Mouse (Mus musculus) ES-Bruce4 (cell line): ENCODE results near the gene Fgfr2. TPM values are rescaled to one million over a fixed set of nuclear protein-coding genes. Genes with fewer than 3 reads are reported as not detected.

Experiments used
- H3K27ac ChIP-seq: 2 replicates; pipeline ENCODE4 v1.5.1; 2012; ENCODE audit warnings: low read length, inconsistent platforms; ENCODE audit not compliant: insufficient read depth
- H3K27me3 ChIP-seq: 2 replicates; pipeline ENCODE4 v1.6.1; 2012; ENCODE audit warnings: mild to moderate bottlenecking, low read length, inconsistent platforms; ENCODE audit not compliant: control insufficient read depth, poor library complexity, insufficient read depth, severe bottlenecking
- H3K36me3 ChIP-seq: 2 replicates; pipeline ENCODE4 v1.6.1; 2012; ENCODE audit warnings: inconsistent platforms, mild to moderate bottlenecking, low read length, moderate library complexity; ENCODE audit not compliant: control insufficient read depth, poor library complexity, insufficient read depth, severe bottlenecking
- H3K4me1 ChIP-seq: one replicate; pipeline ENCODE4 v1.8.1; 2011; ENCODE audit warnings: low read length; ENCODE audit not compliant: control insufficient read depth, insufficient read depth
- H3K4me3 ChIP-seq: 2 replicates; pipeline ENCODE4 v1.5.1; 2011; ENCODE audit warnings: low read depth, mild to moderate bottlenecking, low read length
- H3K9ac ChIP-seq: 2 replicates; pipeline ENCODE4 v1.6.1; 2012; ENCODE audit warnings: low read depth, mild to moderate bottlenecking, inconsistent platforms; ENCODE audit not compliant: poor library complexity, severe bottlenecking
- H3K9me3 ChIP-seq: replicated peaks from 2 replicates; pipeline ENCODE4 v1.6.1; 2012; ENCODE audit warnings: mild to moderate bottlenecking, low read length, inconsistent platforms; ENCODE audit not compliant: control insufficient read depth, poor library complexity, insufficient read depth, severe bottlenecking
- CTCF ChIP-seq: IDR thresholded peaks from one replicate; pipeline ENCODE4 v1.8.1; 2011; ENCODE audit warnings: low read depth, low read length
- EP300 ChIP-seq: IDR thresholded peaks from 2 replicates; pipeline ENCODE4 v1.6.1; 2011; ENCODE audit warnings: low read depth, low read length; ENCODE audit not compliant: insufficient read depth
- POLR2A ChIP-seq: IDR thresholded peaks from one replicate; pipeline ENCODE4 v1.8.1; 2011; ENCODE audit warnings: low read length; ENCODE audit not compliant: insufficient read depth
- polyA plus RNA-seq: library from polyadenylated mRNA; stranded (reverse); fragments of >200 nt; gene quantifications from 2 replicates; pipeline ENCODE4 v1.2.4, GENCODE M21; 2011; ENCODE audit warnings: low read depth; ENCODE audit not compliant: missing spikeins, insufficient read depth, insufficient read length

Gene Fgfr2
- polyA plus RNA-seq, 1 experiment, result 34.8 TPM

DNA sequence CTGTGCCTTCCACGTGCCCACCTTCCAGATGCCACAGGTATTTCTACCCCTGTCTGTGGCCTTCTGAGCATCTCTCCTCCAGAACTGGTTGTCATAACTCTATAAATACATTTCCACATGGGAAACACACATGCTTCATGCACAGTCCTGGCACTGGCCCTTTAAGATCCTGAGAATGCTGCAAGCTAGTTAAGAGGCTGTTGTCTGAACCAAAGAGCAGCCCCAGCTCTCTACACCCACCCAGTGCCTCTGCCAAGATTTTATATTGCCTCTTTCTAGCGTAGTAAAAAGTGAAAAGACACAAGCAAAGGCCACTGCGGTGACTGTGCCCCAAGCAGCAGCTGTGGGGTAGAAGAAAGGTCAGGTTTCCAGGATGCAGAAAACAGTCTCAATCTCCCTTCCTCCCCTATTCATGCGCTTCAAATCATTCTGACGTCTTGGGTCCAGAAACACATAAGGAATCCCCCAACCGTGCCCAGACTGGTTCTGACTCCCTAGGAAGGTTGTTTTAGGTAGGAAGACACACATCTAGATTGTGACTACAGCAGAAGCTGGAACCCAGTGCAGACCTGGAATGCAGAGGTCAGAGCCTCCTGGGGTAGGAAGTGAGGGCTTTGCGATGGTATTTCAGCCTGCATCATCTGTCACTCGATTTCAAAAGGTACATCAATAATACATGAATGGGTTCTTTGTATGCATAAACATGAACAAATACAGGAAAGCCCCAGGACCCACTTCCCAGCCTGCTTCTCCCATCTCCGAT is 1195.7 kb downstream of the Fgfr2 start:
- no peak for TF ChIP-seq CTCF
- TF ChIP-seq POLR2A, result no peak
- no peak for TF ChIP-seq EP300
- no peaks in the 10 kb centered on the region for H3K27me3 ChIP-seq

GRCm38 (mm10) chr7:131917384-131917783 is 1205.8 kb downstream of the Fgfr2 start:
- Histone ChIP-seq H3K36me3 (no peaks in the 10 kb centered on the region), H3K9me3 (no peaks in the 10 kb centered on the region), H3K27ac (no peak overlapping the region), H3K4me1 (no peaks in the 10 kb centered on the region), H3K27me3 (no peaks in the 10 kb centered on the region; the same call in 1 of the 2 replicates), H3K4me3 (no peak overlapping the region), H3K9ac (no peak overlapping the region)
- no peak for TF ChIP-seq EP300
- no peak for TF ChIP-seq CTCF
- TF ChIP-seq POLR2A, result no peak

More for the DNA sequence above, 1195.7 kb downstream of the Fgfr2 start:
- Histone ChIP-seq H3K27ac (no peak overlapping the region), H3K9me3 (peaks cover 8% of the 10 kb centered on the region; the same call in 1 of the 2 replicates), H3K36me3 (no peaks in the 10 kb centered on the region), H3K4me3 (no peak overlapping the region), H3K9ac (no peak overlapping the region), H3K4me1 (no peaks in the 10 kb centered on the region)

DNA sequence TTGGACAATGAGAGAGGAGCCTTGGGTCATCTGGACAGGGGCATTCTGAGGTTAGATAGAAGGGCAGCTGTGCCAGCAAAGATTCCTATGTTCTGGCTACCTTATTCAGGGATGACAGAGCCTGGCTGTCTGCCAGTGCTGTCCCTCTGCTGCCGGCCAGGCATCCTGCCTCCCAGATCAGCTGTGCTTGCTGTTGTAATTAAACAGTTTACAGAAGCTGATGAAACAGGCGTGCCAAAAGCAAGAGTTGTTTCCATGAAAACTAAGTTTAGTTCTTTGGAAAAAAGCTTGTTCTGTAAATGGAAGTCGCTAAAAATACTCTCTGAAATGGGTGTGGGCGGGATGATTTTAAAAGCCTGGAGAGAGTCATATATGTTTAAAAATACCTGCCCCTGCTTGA is 1213.5 kb downstream of the Fgfr2 start:
- H3K4me1 ChIP-seq, result no peaks in the 10 kb centered on the region
- H3K9me3 ChIP-seq, result no peaks in the 10 kb centered on the region
- TF ChIP-seq POLR2A, result no peak
- TF ChIP-seq EP300, result no peak
- no peak for TF ChIP-seq CTCF

GRCm38 (mm10) chr7:131906499-131907190 is 1216.5 kb downstream of the Fgfr2 start:
- H3K27me3 ChIP-seq, result no peaks in the 10 kb centered on the region
- no peak overlapping the region for H3K4me3 ChIP-seq
- H3K9me3 ChIP-seq, result no peaks in the 10 kb centered on the region
- H3K4me1 ChIP-seq, result no peaks in the 10 kb centered on the region
- no peak overlapping the region for H3K9ac ChIP-seq
- no peaks in the 10 kb centered on the region for H3K36me3 ChIP-seq
- no peak overlapping the region for H3K27ac ChIP-seq
- TF ChIP-seq EP300 (no peak), POLR2A (no peak), CTCF (no peak)

More for the DNA sequence above, 1213.5 kb downstream of the Fgfr2 start:
- H3K27me3 ChIP-seq, result no peaks in the 10 kb centered on the region
- H3K4me3 ChIP-seq, result no peak overlapping the region
- H3K9ac ChIP-seq, result no peak overlapping the region
- H3K27ac ChIP-seq, result no peak overlapping the region
- H3K36me3 ChIP-seq, result no peaks in the 10 kb centered on the region

- Histone ChIP-seq H3K9ac (no peak overlapping the region), H3K4me3 (no peak overlapping the region), H3K4me1 (no peaks in the 10 kb centered on the region), H3K36me3 (no peaks in the 10 kb centered on the region), H3K27ac (no peak overlapping the region), H3K27me3 (no peaks in the 10 kb centered on the region), H3K9me3 (peaks cover 7% of the 10 kb centered on the region; the same call in 1 of the 2 replicates)
- TF ChIP-seq CTCF (no peak), EP300 (no peak), POLR2A (no peak)
These were observed 1223.8 kb downstream of the Fgfr2 start for GRCm38 (mm10) chr7:131899356-131899755.

DNA sequence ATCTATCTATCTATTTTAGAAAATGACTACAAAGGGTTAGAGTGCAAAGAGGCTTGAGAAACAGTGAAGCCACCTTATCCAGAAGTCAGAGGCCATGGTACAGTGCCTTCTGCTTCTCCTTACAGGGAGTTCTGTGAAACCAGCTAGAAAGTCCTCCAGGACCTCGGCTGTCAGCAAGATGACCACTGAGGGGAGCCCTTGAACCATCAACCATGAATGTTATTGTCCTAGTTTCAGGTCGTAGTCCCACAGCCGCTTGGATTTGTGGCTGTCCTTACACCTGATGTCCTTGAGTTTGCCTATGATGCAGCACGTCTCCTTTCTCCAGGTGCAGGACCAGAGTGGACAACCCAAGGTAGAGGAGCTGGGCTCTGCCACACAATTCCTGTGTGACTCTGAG is 1225.9 kb downstream of the Fgfr2 start:
- Histone ChIP-seq H3K9me3 (peaks cover 10% of the 10 kb centered on the region; the same call in 1 of the 2 replicates), H3K4me1 (no peaks in the 10 kb centered on the region), H3K36me3 (no peaks in the 10 kb centered on the region), H3K27ac (no peak overlapping the region), H3K27me3 (no peaks in the 10 kb centered on the region), H3K4me3 (no peak overlapping the region), H3K9ac (no peak overlapping the region)
- TF ChIP-seq CTCF (no peak), EP300 (no peak), POLR2A (no peak)
